Mouse (Mus musculus) olfactory bulb, adult 2 months (tissue): ENCODE data around the gene Hoxb8.

Experiments
- CTCF ChIP-seq: fragments of 200-500 bp; IDR thresholded peaks from 2 replicates; pipeline ENCODE4 v1.5.1; 2012; ENCODE audit warnings: low read depth, mild to moderate bottlenecking, low read length, moderate library complexity; ENCODE audit not compliant: insufficient read depth
- POLR2A ChIP-seq: fragments of 200-500 bp; IDR thresholded peaks from 2 replicates; pipeline ENCODE4 v1.6.1; 2012; ENCODE audit warnings: mild to moderate bottlenecking, low read depth, low read length, moderate library complexity; ENCODE audit not compliant: insufficient read depth

GRCm38 (mm10) chr11:96313134-96313533 is 31.4 kb downstream of the Hoxb8 start:
- TF ChIP-seq CTCF (no peak), POLR2A (no peak)
